Mouse (Mus musculus) thymus, adult 2 months (tissue): ENCODE results near the gene Sec23b. TPM values are rescaled to one million over a fixed set of nuclear protein-coding genes. Genes with fewer than 3 reads are reported as not detected.
A peak's percentile ranks its signal among the peaks of the same experiment; 100 is the strongest.

Experiments
- DNase-seq: peaks from one replicate; pipeline ENCODE4 v3.0.0; 2021
- H3K27ac ChIP-seq: fragments of 200-500 bp; 2 replicates; pipeline ENCODE4 v1.5.1; 2012; ENCODE audit warnings: low read length, control low read depth; ENCODE audit not compliant: control insufficient read depth, insufficient read depth
- H3K27me3 ChIP-seq: fragments of 200-500 bp; 2 replicates; pipeline ENCODE4 v1.6.1; 2012; ENCODE audit warnings: mild to moderate bottlenecking, low read length, moderate library complexity, mixed read lengths; ENCODE audit not compliant: control insufficient read depth, insufficient read depth
- H3K36me3 ChIP-seq: fragments of 200-500 bp; 2 replicates; pipeline ENCODE4 v1.6.1; 2012; ENCODE audit warnings: mild to moderate bottlenecking, low read length, moderate library complexity; ENCODE audit not compliant: control insufficient read depth, insufficient read depth
- H3K4me1 ChIP-seq: fragments of 200-500 bp; replicated peaks from 2 replicates; pipeline ENCODE4 v1.6.1; 2012; ENCODE audit warnings: low read length; ENCODE audit not compliant: control insufficient read depth, insufficient read depth
- H3K4me3 ChIP-seq: fragments of 200-500 bp; 2 replicates; pipeline ENCODE4 v1.5.1; 2012; ENCODE audit warnings: mild to moderate bottlenecking, low read length, control low read depth, moderate library complexity; ENCODE audit not compliant: control insufficient read depth, insufficient read depth
- CTCF ChIP-seq: fragments of 200-500 bp; IDR thresholded peaks from 2 replicates; pipeline ENCODE4 v1.5.1; 2012; ENCODE audit warnings: mild to moderate bottlenecking, control low read depth, low read length, moderate library complexity, borderline replicate concordance; ENCODE audit not compliant: control insufficient read depth, poor library complexity, insufficient read depth; ENCODE audit errors: extremely low read depth
- POLR2A ChIP-seq: fragments of 200-500 bp; IDR thresholded peaks from 2 replicates; pipeline ENCODE4 v1.6.1; 2012; ENCODE audit warnings: mild to moderate bottlenecking, low read length, control low read depth, moderate library complexity; ENCODE audit not compliant: control insufficient read depth, poor library complexity, insufficient read depth; ENCODE audit errors: extremely low read depth
- WGBS: fragments of 180-500 bp; shearing (Covaris S2); methylation state at CpG from one replicate; pipeline ENCODE4 v1.1.7; 2018; 5-methylcytosine and 5-hydroxymethylcytosine counted together
- polyA plus RNA-seq: library from polyadenylated mRNA; depleted of rRNA; stranded (reverse); fragments of >200 nt; gene quantifications from 2 replicates; pipeline ENCODE4 v1.2.3, GENCODE M21; 2012

Gene Sec23b
- polyA plus RNA-seq, 1 experiment, result 56.7 TPM

- Histone ChIP-seq H3K4me1 (peaks cover 4% of the 10 kb centered on the region), H3K27me3 (no peaks in the 10 kb centered on the region), H3K4me3 (no peak overlapping the region), H3K27ac (no peak overlapping the region), H3K36me3 (no peaks in the 10 kb centered on the region)
- TF ChIP-seq CTCF, result no peak
- DNase-seq, result no peak
- WGBS, result 82% methylated on average over 2 of the region's 2 CpGs
Measured at GRCm38 (mm10) chr2:144598006-144598405, 42.0 kb downstream of the Sec23b start.

- DNase-seq, result peak; percentile 87
- H3K4me1 ChIP-seq, result no peaks in the 10 kb centered on the region; the same call in 1 of the 2 replicates
- H3K36me3 ChIP-seq, result no peaks in the 10 kb centered on the region
- peak; percentile 31; the same call in 1 of the 2 replicates for TF ChIP-seq POLR2A
- TF ChIP-seq CTCF, result peak; percentile 91
- H3K4me3 ChIP-seq, result peak within 1 kb of the TSS; percentile 81
- H3K27ac ChIP-seq, result no peak within 1 kb of the TSS
- WGBS, result 2% methylated on average over 50 of the region's 50 CpGs
- H3K27me3 ChIP-seq, result no peaks in the 10 kb centered on the region
Measured at GRCm38 (mm10) chr2:144599831-144600687, 44.0 kb downstream of the Sec23b start, which contains the start of gene Dtd1. TSS of gene Dtd1 (plus strand) at chr2:144599897.

GRCm38 (mm10) chr2:144601576-144601975 lies 45.5 kb downstream of the Sec23b start:
- no peaks in the 10 kb centered on the region; the same call in 1 of the 2 replicates for H3K4me1 ChIP-seq
- 93% methylated on average over 1 of the region's 1 CpGs for WGBS
- TF ChIP-seq CTCF (no peak), POLR2A (no peak)
- H3K4me3 ChIP-seq, result no peak overlapping the region
- no peaks in the 10 kb centered on the region for H3K36me3 ChIP-seq
- H3K27ac ChIP-seq, result no peak overlapping the region
- no peaks in the 10 kb centered on the region for H3K27me3 ChIP-seq
- DNase-seq, result no peak

- WGBS, result 97% methylated on average over 6 of the region's 6 CpGs
- TF ChIP-seq CTCF, result no peak
- no peak for TF ChIP-seq POLR2A
- Histone ChIP-seq H3K36me3 (no peaks in the 10 kb centered on the region), H3K27ac (no peak overlapping the region), H3K27me3 (no peaks in the 10 kb centered on the region), H3K4me3 (no peak overlapping the region), H3K4me1 (no peaks in the 10 kb centered on the region)
- DNase-seq, result no peak
Measured at GRCm38 (mm10) chr2:144613956-144614355, 57.9 kb downstream of the Sec23b start.

- no peak for TF ChIP-seq POLR2A
- no peak for DNase-seq
Measured at GRCm38 (mm10) chr2:144617074-144617874, 61.2 kb downstream of the Sec23b start.

GRCm38 (mm10) chr2:144621491-144621890 lies 65.5 kb downstream of the Sec23b start:
- Histone ChIP-seq H3K4me3 (no peak overlapping the region), H3K4me1 (no peaks in the 10 kb centered on the region), H3K27ac (no peak overlapping the region), H3K27me3 (no peaks in the 10 kb centered on the region), H3K36me3 (no peaks in the 10 kb centered on the region)
- TF ChIP-seq POLR2A (no peak), CTCF (no peak)
- WGBS, result 96% methylated on average over 6 of the region's 6 CpGs
- DNase-seq, result no peak

More at GRCm38 (mm10) chr2:144617074-144617874, 61.2 kb downstream of the Sec23b start:
- Histone ChIP-seq H3K27ac (no peak overlapping the region), H3K27me3 (no peaks in the 10 kb centered on the region), H3K4me3 (no peak overlapping the region), H3K36me3 (no peaks in the 10 kb centered on the region), H3K4me1 (no peaks in the 10 kb centered on the region)
- WGBS, result 95% methylated on average over 16 of the region's 16 CpGs
